Mouse (Mus musculus): ENCODE measurements around the gene Hsf2bp. TPM values are rescaled to one million over a fixed set of nuclear protein-coding genes. Genes with fewer than 3 reads are reported as not detected.

Gene Hsf2bp
- polyA plus RNA-seq, 1 experiment: not detected

DNA sequence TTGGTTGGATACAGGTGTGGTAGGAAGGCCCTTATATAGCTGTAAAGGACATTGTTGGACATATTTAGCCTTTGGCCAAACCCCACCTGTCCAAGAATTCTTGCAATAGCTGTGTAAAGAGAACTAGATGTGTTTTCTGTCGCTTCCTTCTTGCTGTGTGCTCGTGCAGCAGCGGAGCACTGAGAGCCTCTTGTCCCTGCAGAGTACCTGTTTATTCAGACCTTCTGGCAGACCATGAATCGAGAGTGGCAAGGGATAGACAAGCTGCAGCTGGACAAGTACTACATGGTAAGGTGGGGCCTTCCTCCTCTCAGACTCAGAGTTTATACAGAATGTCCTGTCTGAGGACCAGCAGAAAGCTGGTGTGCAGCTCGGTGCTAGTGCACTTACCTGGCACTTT lies 12.2 kb upstream of the Hsf2bp start:
- TF ChIP-seq GATA1 (IDR thresholded peaks at IDR 0.05; ENCODE audit: low read length): no peak

DNA sequence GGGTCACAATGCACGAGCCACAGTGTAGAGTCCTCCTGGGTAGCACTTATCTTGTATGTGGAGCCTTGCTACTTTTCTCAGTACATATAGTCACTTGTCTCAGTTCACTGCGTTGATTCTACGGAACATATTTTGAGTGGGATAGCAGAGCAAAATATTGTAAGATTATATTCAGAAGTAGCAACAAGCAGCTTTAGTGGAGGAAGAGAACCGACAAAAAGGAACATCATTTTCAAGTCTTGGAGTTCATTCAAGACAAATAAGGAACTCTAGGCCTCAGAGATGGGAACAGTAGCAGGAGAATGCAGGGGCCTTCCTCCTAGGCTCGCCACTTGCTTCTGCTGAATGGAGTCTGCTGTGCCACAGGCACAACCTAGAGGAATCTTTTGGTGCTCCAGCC lies 10.4 kb upstream of the Hsf2bp start:
- no peak for TF ChIP-seq GATA1 (IDR thresholded peaks at IDR 0.05; ENCODE audit: low read length)

DNA sequence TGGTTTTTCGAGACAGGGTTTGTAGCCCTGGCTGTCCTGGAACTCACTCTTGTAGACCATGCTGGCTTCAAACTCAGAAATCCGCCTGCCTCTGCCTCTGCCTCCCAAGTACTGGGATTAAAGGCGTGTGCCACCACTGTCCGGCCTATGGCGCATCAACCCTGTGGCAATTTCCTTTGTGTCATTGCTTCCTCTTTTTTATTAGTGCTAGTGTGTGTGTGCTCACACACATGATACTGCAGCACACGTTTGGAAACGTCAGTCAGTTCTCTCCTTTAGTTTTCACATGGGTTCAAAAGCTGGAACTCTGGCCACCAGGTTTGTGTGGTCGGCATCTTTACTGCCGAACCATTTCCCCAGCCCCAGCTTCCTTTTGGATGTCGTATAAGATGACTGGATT lies 4.1 kb upstream of the Hsf2bp start:
- TF ChIP-seq GATA1 (IDR thresholded peaks at IDR 0.05; ENCODE audit: low read length): no peak

DNA sequence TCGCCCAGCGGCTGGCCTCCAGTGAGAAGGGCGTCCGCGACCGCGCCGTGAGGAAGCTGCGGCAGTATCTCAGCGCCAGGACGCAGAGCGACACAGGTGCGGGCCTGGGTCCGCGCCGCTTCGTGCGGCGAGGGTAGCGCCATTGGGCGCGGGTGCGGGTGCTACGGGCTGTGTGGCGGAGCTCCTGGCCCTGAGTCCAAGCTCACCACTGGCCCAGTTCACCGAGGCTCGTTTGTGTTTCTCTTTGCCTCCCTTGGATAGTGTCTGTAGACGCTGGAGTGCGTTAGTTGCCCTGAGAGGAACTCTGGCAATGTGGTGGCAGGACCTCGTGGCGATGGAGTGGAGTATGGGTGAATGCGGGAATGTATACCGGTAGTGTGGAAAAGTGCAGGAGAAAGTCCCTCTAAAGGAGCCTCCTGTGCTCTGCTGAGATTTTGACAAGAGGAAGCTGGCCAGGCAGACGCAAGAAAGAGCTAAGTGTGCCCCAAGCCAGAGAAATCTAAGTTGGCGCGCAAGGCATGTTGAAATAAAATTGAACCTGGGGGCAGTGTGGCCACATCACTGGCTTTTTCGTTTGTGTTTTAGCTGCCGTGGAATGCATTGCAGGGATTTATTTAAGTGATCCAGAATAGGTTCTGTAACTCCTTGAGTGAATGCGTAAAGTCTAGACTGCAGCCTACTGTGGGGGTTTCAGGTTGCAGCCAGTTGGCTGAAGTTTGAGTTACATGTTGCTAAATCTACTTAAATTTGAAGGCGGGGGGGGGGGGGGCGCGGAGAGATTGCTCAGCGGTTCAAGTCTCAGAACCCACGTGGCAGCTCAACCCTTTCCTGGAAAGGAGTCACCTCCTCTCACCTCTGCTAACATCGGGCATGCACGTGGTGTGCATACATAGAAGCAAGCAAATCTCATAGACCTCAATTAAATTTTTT lies 625 bp upstream of the Hsf2bp start:
- no peak for TF ChIP-seq GATA1 (IDR thresholded peaks at IDR 0.05; ENCODE audit: low read length)

DNA sequence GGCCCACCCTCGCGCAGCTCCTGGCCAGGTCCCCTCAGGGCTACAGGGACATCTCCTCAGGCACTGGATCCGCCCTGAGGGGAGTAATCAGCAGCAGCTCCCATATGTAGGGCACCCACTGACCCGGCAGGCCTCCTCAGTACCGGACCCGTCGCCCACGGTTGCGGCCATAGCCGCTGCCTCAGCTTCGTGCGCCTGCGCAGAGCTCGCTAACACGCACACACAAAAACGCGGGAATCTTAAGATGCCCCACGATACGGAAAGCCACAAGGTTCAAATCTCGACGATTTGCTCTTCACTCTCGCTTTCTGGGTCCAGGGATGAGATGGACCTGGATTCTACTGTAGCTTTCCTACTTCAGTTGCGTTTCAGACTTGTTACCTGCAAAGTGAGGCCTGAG lies 1.8 kb downstream of the Hsf2bp start:
- TF ChIP-seq GATA1 (IDR thresholded peaks at IDR 0.05; ENCODE audit: low read length): no peak

DNA sequence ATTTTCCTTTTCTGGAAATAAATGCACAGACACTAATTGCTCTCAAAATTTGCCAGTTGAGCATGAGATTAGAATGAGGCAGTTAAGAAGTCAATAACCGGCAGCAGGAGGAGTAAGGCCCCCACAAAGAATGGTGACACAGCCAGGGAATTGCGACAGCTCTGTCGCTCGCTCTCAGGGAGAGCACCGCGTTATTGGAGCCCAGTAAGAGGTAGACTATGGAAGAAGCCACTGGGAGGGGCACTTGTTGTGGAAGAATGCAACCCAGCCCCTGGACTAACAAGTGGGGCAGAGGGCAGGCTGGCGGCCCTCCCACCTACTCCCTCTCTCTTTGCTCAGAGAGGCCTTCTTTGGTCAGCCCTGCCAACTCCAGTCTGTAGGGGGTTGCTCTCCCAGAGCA lies 4.5 kb downstream of the Hsf2bp start:
- no peak for TF ChIP-seq GATA1 (IDR thresholded peaks at IDR 0.05; ENCODE audit: low read length)

DNA sequence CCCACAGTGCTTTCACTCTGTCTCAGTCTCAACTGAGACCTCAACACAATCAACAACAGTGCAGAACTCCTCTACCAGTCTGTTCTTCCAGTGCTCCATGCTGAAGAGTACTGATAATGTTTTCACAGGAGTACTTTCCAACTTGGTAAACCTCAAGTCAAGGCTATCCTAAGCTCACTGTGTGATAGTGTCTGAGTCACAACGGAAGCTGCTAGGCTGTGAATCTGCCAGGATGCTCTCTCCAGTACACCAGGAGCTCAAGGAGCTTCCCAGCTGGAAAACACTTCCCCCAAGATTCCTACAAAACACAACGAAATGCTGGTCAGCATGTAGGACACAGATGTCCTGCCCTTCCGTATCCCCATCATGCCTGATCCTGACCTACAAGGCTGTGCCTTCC lies 7.8 kb downstream of the Hsf2bp start:
- TF ChIP-seq GATA1 (IDR thresholded peaks at IDR 0.05; ENCODE audit: low read length): no peak

DNA sequence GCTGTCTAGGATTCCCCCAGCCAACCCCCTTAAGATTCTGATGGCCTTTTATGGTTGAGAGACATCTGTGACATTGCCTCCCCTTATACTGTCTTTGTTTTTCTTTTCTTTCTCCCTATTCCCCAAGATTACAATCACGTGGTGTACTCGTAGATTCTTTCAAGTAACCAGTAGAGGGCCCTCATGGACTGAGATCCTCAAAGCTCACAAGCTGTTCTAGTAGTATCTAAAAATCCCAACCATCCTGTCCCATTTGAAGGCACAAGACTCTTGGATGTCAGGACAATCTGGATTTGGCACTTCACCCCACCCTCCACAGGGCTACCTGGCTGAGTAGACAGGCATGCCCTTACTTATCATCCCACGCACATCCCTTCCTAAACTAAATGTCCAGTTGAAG lies 8.5 kb downstream of the Hsf2bp start:
- TF ChIP-seq GATA1 (IDR thresholded peaks at IDR 0.05; ENCODE audit: low read length): no peak

DNA sequence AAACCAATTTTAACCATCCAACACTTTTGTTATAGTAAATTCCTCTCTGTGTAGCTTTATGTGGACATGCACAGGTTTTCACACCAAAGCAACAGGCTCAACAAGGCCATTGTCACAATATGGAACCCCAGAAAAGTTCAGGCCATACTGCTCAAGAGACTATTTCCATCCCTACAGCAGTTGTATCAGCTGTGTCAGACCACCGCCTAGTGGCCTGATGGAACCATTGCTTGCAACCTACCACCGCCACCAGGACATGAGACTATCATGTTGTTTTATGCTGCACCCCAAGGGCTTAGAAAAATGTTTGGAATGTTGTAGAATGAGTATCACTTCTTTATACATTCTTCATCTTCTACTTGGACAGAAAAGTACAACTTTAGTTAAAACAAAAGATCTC lies 10.8 kb downstream of the Hsf2bp start:
- TF ChIP-seq GATA1 (IDR thresholded peaks at IDR 0.05; ENCODE audit: low read length): no peak

DNA sequence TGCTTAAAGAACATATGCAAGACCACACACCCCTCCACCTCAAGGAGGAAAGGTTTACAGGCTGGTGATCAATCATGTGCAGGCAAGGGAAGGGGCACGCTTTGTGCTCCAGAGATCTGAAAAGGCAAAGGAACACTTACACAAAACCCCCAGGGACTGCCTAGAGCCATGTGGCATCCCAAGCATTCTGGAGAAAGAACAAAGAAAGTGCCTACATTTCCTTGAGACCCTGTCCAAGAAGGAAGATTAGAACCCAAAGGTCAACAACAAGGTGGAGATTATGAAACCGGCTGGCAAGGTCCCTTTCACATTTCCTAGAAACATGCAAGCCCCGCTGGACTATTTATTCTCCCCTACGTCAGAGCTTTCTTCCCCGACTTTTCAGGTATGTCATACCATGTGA lies 11.5 kb downstream of the Hsf2bp start:
- TF ChIP-seq GATA1 (IDR thresholded peaks at IDR 0.05; ENCODE audit: low read length): no peak

DNA sequence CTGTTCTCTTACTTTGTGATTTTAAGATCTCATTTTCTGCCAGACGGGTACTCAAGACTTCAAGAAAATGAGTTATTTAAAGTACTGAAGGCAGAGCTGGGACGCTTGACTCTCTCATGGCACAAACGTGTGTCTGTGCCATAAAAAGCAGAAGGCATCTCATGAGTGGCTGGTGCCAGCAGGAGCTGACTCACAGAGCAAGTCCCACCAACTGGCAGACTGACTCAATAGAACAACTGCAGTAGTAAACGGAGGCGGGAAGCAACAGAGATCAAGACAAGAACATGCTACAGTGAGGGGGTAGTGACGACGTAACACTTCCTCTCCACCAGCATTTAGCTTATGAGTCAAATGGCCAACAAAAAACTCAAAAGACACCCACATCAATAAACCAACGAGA lies 13.1 kb downstream of the Hsf2bp start:
- no peak for TF ChIP-seq GATA1 (IDR thresholded peaks at IDR 0.05; ENCODE audit: low read length)

DNA sequence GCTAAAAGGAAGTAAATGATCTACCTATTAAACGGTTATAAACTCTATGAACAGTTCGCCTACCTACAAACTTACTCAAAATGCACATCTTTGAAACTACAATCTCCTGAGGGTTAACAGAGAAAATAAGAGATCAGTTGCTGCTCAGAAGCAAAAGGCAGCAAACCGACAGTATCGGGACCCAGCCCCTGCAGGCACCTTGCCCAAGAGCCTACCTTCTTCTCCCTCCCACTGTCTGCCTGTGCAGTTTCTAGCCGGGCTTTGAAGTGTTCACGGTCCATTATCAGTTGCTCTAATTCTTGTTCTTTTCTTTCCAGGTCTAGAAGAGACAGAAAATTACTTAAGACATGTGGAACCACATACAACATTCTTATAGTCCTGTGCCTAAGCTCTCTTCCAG lies 13.6 kb downstream of the Hsf2bp start:
- TF ChIP-seq GATA1 (IDR thresholded peaks at IDR 0.05; ENCODE audit: low read length): no peak

DNA sequence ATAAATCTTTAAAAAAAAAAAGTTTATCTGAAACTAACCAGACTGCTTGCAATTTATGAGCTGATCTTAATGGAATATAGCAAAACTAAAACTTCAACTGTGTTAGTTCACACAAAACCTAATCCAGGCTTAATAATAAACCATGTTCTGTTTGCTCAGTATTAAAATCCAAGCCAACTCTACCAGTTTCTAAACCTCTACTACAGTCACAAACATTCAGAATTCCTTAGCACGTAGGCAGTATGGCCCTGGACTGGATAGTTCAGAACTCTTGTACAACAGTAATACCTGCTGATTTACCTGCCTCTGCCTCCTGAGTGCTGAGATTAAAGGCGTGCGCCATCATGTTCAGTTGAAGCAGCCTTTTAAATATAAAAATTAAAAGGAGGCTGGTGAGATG lies 14.2 kb downstream of the Hsf2bp start:
- TF ChIP-seq GATA1 (IDR thresholded peaks at IDR 0.05; ENCODE audit: low read length): no peak

DNA sequence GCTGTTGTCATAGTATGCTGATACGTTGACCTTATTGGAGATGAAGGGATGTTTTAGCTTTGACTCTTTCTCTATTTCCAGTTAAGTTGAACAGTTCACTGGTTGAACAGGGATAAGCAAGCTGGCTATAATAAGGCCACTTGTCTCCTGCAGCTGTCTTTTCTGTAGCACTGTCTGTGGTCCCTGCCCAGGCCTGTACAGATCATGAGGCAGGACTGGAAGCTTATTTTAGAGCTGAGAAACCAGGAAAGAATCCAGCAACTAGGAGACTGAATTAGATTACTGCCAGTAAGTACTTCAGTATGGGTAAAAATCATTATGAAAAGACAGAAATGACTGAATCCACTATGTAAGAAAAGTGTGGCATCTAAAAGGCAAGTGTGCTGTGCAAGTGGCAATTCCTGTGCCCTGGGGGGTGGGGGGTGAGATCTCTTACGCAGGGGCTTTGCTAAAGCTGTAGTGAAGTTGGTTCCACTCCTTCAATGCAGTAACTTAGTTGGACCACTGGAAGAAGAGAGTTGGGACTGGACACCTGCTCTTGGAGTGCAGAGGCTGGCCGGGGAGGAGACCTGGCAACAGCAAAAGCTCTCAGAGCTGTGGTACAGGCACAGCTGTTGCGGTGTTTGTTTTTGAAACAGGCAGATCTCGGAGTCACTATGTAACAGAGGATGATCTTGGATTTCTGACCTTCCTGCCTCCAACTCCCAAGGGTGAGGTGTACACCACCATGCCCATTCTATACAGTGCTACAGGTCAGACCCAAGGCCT lies 17.8 kb downstream of the Hsf2bp start:
- TF ChIP-seq GATA1 (IDR thresholded peaks at IDR 0.05; ENCODE audit: low read length): no peak

DNA sequence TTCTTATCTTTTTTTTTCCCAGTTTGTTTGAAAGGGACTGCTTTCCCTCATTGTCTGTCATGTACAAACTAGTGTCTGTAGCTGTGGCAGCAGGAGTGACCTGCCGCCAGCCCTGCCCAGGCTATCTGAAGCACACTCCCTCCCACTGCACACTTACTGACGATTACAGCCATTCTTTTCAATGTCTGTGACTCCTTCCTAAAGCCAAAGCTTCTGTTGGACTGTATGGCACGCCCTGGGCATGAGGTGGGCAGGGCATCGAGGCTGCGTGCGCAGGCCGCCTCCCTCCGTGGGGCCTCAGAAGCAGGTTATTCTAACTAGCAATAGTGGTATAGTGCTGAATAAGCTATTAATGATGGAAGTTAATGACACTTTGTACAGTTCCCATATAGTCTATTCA lies 19.7 kb downstream of the Hsf2bp start:
- TF ChIP-seq GATA1 (IDR thresholded peaks at IDR 0.05; ENCODE audit: low read length): no peak

DNA sequence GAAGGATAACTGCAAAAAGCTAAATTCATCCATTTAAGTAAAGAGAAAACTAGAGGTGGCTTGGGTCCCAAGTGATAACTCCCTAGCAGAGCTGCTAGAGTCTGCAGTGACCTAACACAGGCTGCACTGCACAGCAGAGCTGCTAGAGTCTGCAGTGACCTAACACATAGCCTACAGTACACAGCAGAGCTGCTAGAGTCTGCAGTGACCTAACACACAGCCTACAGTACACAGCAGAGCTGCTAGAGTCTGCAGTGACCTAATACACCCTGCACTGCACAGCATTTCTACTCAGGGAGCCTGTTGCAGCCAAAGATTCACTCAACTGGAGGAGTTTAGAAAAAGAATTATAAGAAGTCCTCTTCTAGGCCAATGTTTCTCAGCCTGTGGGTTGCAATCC lies 22.5 kb downstream of the Hsf2bp start:
- no peak for TF ChIP-seq GATA1 (IDR thresholded peaks at IDR 0.05; ENCODE audit: low read length)

DNA sequence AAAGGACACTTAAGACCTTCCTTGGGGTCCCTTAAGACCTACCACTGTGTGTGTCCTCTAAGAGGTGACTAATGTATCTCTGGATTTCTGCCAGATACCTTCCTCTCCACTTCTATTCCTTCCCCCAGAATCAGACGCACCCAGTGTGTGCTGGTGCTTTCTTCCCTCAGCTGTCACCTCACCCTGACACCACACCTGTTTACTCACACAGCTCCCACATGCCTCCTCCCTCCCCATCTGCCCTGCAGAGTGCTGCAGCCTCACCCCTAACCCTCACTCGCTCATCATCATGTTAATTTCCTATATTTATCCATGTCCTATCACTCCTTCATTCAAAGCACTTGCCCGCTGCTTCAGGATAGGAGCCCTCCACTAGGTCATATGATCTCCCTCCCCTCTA lies 23.9 kb downstream of the Hsf2bp start:
- no peak for TF ChIP-seq GATA1 (IDR thresholded peaks at IDR 0.05; ENCODE audit: low read length)

Measured in G1E-ER4 (cell line).